Mouse (Mus musculus) embryonic facial prominence, embryonic 15.5 days (tissue): Measurements from ENCODE around the gene Ap2a1. TPM values are rescaled to one million over a fixed set of nuclear protein-coding genes. Genes with fewer than 3 reads are reported as not detected.

Experiments used
- ATAC-seq: fragments of 200-750 bp; cut with Nextera tagmentation; 2 replicates; pipeline ENCODE4 v1.8.0; 2017; ENCODE audit warnings: low read depth, moderate TSS enrichment; ENCODE audit not compliant: insufficient number of reproducible peaks, low FRiP score, low TSS enrichment
- H3K27ac ChIP-seq: fragments of 300-500 bp; sonication (generic); replicated peaks from 2 replicates; pipeline ENCODE4 v1.5.1; 2015; ENCODE audit warnings: mild to moderate bottlenecking, inconsistent platforms
- H3K27me3 ChIP-seq: fragments of 300-500 bp; sonication (generic); 2 replicates; pipeline ENCODE4 v1.6.1; 2015; ENCODE audit warnings: inconsistent platforms
- H3K36me3 ChIP-seq: fragments of 300-500 bp; sonication (generic); 2 replicates; pipeline ENCODE4 v1.6.1; 2015; ENCODE audit warnings: mild to moderate bottlenecking, inconsistent platforms
- H3K4me1 ChIP-seq: fragments of 300-500 bp; sonication (generic); 2 replicates; pipeline ENCODE4 v1.6.1; 2015; ENCODE audit warnings: inconsistent platforms
- H3K4me2 ChIP-seq: fragments of 300-500 bp; sonication (generic); replicated peaks from 2 replicates; pipeline ENCODE4 v1.6.1; 2015; ENCODE audit warnings: mild to moderate bottlenecking, inconsistent platforms
- H3K4me3 ChIP-seq: fragments of 300-500 bp; sonication (generic); replicated peaks from 2 replicates; pipeline ENCODE4 v1.5.1; 2015; ENCODE audit warnings: mild to moderate bottlenecking, inconsistent platforms
- H3K9ac ChIP-seq: fragments of 300-500 bp; sonication (generic); 2 replicates; pipeline ENCODE4 v1.6.1; 2015; ENCODE audit warnings: inconsistent platforms
- H3K9me3 ChIP-seq: fragments of 300-500 bp; sonication (generic); replicated peaks from 2 replicates; pipeline ENCODE4 v1.6.1; 2016; ENCODE audit warnings: inconsistent platforms
- WGBS: fragments of 180-500 bp; shearing (Covaris S2); methylation state at CpG from one replicate; pipeline ENCODE4 v1.1.7; 2015; 5-methylcytosine and 5-hydroxymethylcytosine counted together
- polyA plus RNA-seq: library from polyadenylated mRNA; unstranded; fragments of >200 nt; fragmentation: Nextera tagmentation; extraction: Ambion mirVana; gene quantifications from 2 replicates; pipeline ENCODE4 v1.2.1, GENCODE M21; 2015

The Ap2a1 gene
- polyA plus RNA-seq, 1 experiment from 2014 or later, result 76.2 TPM

GRCm38 (mm10) chr7:44915314-44915713 is 14.0 kb downstream of the Ap2a1 start:
- Histone ChIP-seq H3K4me2 (no peak overlapping the region), H3K9ac (no peak overlapping the region), H3K27me3 (no peaks in the 10 kb centered on the region), H3K36me3 (peaks cover 63% of the 10 kb centered on the region), H3K27ac (no peak overlapping the region), H3K9me3 (no peaks in the 10 kb centered on the region), H3K4me1 (peaks cover 19% of the 10 kb centered on the region), H3K4me3 (no peak overlapping the region)
- no peak for ATAC-seq
- WGBS, result 90% methylated on average over 9 of the region's 9 CpGs

GRCm38 (mm10) chr7:44914396-44914795 is 14.9 kb downstream of the Ap2a1 start:
- H3K36me3 ChIP-seq, result peaks cover 71% of the 10 kb centered on the region
- no peaks in the 10 kb centered on the region for H3K27me3 ChIP-seq
- H3K9ac ChIP-seq, result no peak overlapping the region
- no peak overlapping the region for H3K4me3 ChIP-seq
- no peak for ATAC-seq
- H3K9me3 ChIP-seq, result no peaks in the 10 kb centered on the region
- peaks cover 19% of the 10 kb centered on the region for H3K4me1 ChIP-seq
- no peak overlapping the region for H3K27ac ChIP-seq
- WGBS, result 93% methylated on average over 2 of the region's 2 CpGs
- no peak overlapping the region for H3K4me2 ChIP-seq

- ATAC-seq, result no peak
- H3K4me2 ChIP-seq, result no peak overlapping the region
Measured at GRCm38 (mm10) chr7:44908706-44909476, 20.4 kb downstream of the Ap2a1 start.

GRCm38 (mm10) chr7:44905430-44905829 is 23.9 kb downstream of the Ap2a1 start:
- Histone ChIP-seq H3K27ac (no peak overlapping the region), H3K4me2 (no peak overlapping the region), H3K27me3 (no peaks in the 10 kb centered on the region), H3K36me3 (peaks cover 89% of the 10 kb centered on the region), H3K9ac (no peak overlapping the region), H3K4me1 (peaks cover 15% of the 10 kb centered on the region), H3K4me3 (no peak overlapping the region), H3K9me3 (no peaks in the 10 kb centered on the region)
- no peak for ATAC-seq
- 89% methylated on average over 20 of the region's 20 CpGs for WGBS

More at GRCm38 (mm10) chr7:44908706-44909476, 20.4 kb downstream of the Ap2a1 start:
- Histone ChIP-seq H3K4me1 (no peaks in the 10 kb centered on the region), H3K9ac (no peak overlapping the region), H3K9me3 (no peaks in the 10 kb centered on the region), H3K4me3 (no peak overlapping the region), H3K27ac (no peak overlapping the region), H3K27me3 (no peaks in the 10 kb centered on the region), H3K36me3 (peaks cover 98% of the 10 kb centered on the region)
- WGBS, result 84% methylated on average over 15 of the region's 15 CpGs

- peak overlapping the region; percentile 55 for H3K4me2 ChIP-seq
- H3K27ac ChIP-seq, result peak overlapping the region; percentile 66
- H3K36me3 ChIP-seq, result peaks cover 61% of the 10 kb centered on the region
- H3K27me3 ChIP-seq, result no peaks in the 10 kb centered on the region
- H3K4me1 ChIP-seq, result peaks cover 39% of the 10 kb centered on the region
- peak overlapping the region; percentile 35 for H3K4me3 ChIP-seq
- H3K9ac ChIP-seq, result peak overlapping the region; percentile 12; the same call in 1 of the 2 replicates
- H3K9me3 ChIP-seq, result no peaks in the 10 kb centered on the region
- 17% methylated on average over 21 of the region's 21 CpGs for WGBS
- ATAC-seq, result 0 out of 2 replicates have a peak, but pooled peaks have one; percentile 17
Measured at GRCm38 (mm10) chr7:44901230-44901722, 28.0 kb downstream of the Ap2a1 start.

- Histone ChIP-seq H3K36me3 (peaks cover 54% of the 10 kb centered on the region), H3K9ac (no peak overlapping the region)
- ATAC-seq, result no peak
Measured at GRCm38 (mm10) chr7:44900632-44901031, 28.7 kb downstream of the Ap2a1 start.

GRCm38 (mm10) chr7:44898607-44899006 is 30.7 kb downstream of the Ap2a1 start:
- Histone ChIP-seq H3K4me1 (peaks cover 48% of the 10 kb centered on the region), H3K36me3 (peaks cover 34% of the 10 kb centered on the region), H3K4me2 (no peak overlapping the region; the same call in 1 of the 2 replicates), H3K9ac (no peak overlapping the region), H3K9me3 (no peaks in the 10 kb centered on the region), H3K27ac (no peak overlapping the region), H3K4me3 (no peak overlapping the region), H3K27me3 (no peaks in the 10 kb centered on the region)
- no peak for ATAC-seq
- 36% methylated on average over 19 of the region's 19 CpGs for WGBS

More at GRCm38 (mm10) chr7:44900632-44901031, 28.7 kb downstream of the Ap2a1 start:
- WGBS, result 87% methylated on average over 11 of the region's 11 CpGs
- Histone ChIP-seq H3K27ac (peak overlapping the region; percentile 66; the same call in 1 of the 2 replicates), H3K4me2 (no peak overlapping the region), H3K4me1 (peaks cover 40% of the 10 kb centered on the region), H3K4me3 (no peak overlapping the region), H3K9me3 (no peaks in the 10 kb centered on the region), H3K27me3 (no peaks in the 10 kb centered on the region)

- Histone ChIP-seq H3K4me2 (peak overlapping the region; percentile 71), H3K4me1 (peaks cover 49% of the 10 kb centered on the region), H3K4me3 (peak overlapping the region; percentile 70), H3K36me3 (peaks cover 20% of the 10 kb centered on the region), H3K27me3 (no peaks in the 10 kb centered on the region), H3K9ac (peak overlapping the region; percentile 59), H3K9me3 (no peaks in the 10 kb centered on the region), H3K27ac (peak overlapping the region; percentile 94)
- no peak for ATAC-seq
- WGBS, result 28% methylated on average over 10 of the region's 10 CpGs
Measured at GRCm38 (mm10) chr7:44896499-44896898, 32.8 kb downstream of the Ap2a1 start.

- peak within 1 kb of the TSS; percentile 71 for H3K4me2 ChIP-seq
- peak within 1 kb of the TSS; percentile 70 for H3K4me3 ChIP-seq
- peaks cover 49% of the 10 kb centered on the region for H3K4me1 ChIP-seq
- peak within 1 kb of the TSS; percentile 94 for H3K27ac ChIP-seq
- WGBS, result 1% methylated on average over 34 of the region's 34 CpGs
- ATAC-seq, result peak; percentile 61
- H3K36me3 ChIP-seq, result peaks cover 17% of the 10 kb centered on the region
- H3K9me3 ChIP-seq, result no peaks in the 10 kb centered on the region
- peak within 1 kb of the TSS; percentile 59 for H3K9ac ChIP-seq
- H3K27me3 ChIP-seq, result no peaks in the 10 kb centered on the region
Measured at GRCm38 (mm10) chr7:44895593-44896434, 33.5 kb downstream of the Ap2a1 start, which contains the start of gene Fuz. Gene Fuz (plus strand): TSS chr7:44896079.

GRCm38 (mm10) chr7:44895206-44895592 is 34.1 kb downstream of the Ap2a1 start:
- 55% methylated on average over 7 of the region's 7 CpGs for WGBS
- no peak for ATAC-seq
- Histone ChIP-seq H3K27me3 (no peaks in the 10 kb centered on the region), H3K27ac (peak overlapping the region; percentile 94), H3K4me1 (peaks cover 54% of the 10 kb centered on the region), H3K9ac (no peak overlapping the region), H3K4me2 (peak overlapping the region; percentile 71), H3K36me3 (peaks cover 11% of the 10 kb centered on the region), H3K9me3 (no peaks in the 10 kb centered on the region), H3K4me3 (peak overlapping the region; percentile 70)

GRCm38 (mm10) chr7:44894175-44894574 is 35.1 kb downstream of the Ap2a1 start:
- Histone ChIP-seq H3K4me3 (no peak overlapping the region), H3K9ac (no peak overlapping the region), H3K27ac (peak overlapping the region; percentile 48; the same call in 1 of the 2 replicates), H3K36me3 (peaks cover 5% of the 10 kb centered on the region), H3K4me2 (no peak overlapping the region), H3K4me1 (peaks cover 54% of the 10 kb centered on the region), H3K27me3 (no peaks in the 10 kb centered on the region), H3K9me3 (no peaks in the 10 kb centered on the region)
- no peak for ATAC-seq
- 85% methylated on average over 3 of the region's 3 CpGs for WGBS
